Mouse (Mus musculus) MEL (cell line): Measurements from ENCODE around the gene Fam161b. TPM values are rescaled to one million over a fixed set of nuclear protein-coding genes. Genes with fewer than 3 reads are reported as not detected.

Experiments
- DNase-seq: peaks from one replicate; pipeline ENCODE4 v3.0.0; 2011; ENCODE audit warnings: low read depth, low spot score
- H3K27ac ChIP-seq: 2 replicates; pipeline ENCODE4 v1.5.1; 2012; ENCODE audit warnings: low read depth, mild to moderate bottlenecking, control low read depth, low read length, moderate library complexity; ENCODE audit not compliant: control insufficient read depth
- H3K27me3 ChIP-seq, 2 experiments: fragments of 150-350 bp in 1 of 2; sonication (generic) in 1 of 2; 2 replicates each; pipeline ENCODE4 v1.6.1; 2012; ENCODE audit warnings: low read length in 2 of 2, mild to moderate bottlenecking in 2 of 2, improper control_type of control experiment in 1 of 2, moderate library complexity in 1 of 2; ENCODE audit not compliant: insufficient read depth in 2 of 2, control insufficient read depth in 1 of 2
- H3K36me3 ChIP-seq, 2 experiments: 2 replicates each; pipeline ENCODE4 v1.6.1; 2012 to 2014; ENCODE audit warnings: low read length in 2 of 2, improper control_type of control experiment in 1 of 2, inconsistent platforms in 1 of 2, mild to moderate bottlenecking in 1 of 2; ENCODE audit not compliant: insufficient read depth in 2 of 2, control insufficient read depth in 1 of 2
- H3K4me1 ChIP-seq, 2 experiments: fragments of 150-350 bp in 1 of 2; sonication (generic) in 1 of 2; 2 replicates each; pipeline ENCODE4 v1.6.1; 2012; ENCODE audit warnings: low read length in 2 of 2, improper control_type of control experiment in 1 of 2, mild to moderate bottlenecking in 1 of 2; ENCODE audit not compliant: insufficient read depth in 2 of 2, control insufficient read depth in 1 of 2
- H3K4me3 ChIP-seq, 2 experiments: fragments of 150-350 bp in 1 of 2; sonication (generic) in 1 of 2; 2 replicates each; pipeline ENCODE4 v1.5.1; 2012; ENCODE audit warnings: low read depth in 2 of 2, low read length in 2 of 2, mild to moderate bottlenecking in 2 of 2, moderate library complexity in 2 of 2, control low read depth in 1 of 2, improper control_type of control experiment in 1 of 2; ENCODE audit not compliant: control insufficient read depth in 1 of 2, insufficient read depth in 1 of 2
- H3K79me2 ChIP-seq: 2 replicates; pipeline ENCODE4 v1.6.1; 2012; ENCODE audit warnings: mild to moderate bottlenecking, low read length, moderate library complexity; ENCODE audit not compliant: control insufficient read depth, poor library complexity, insufficient read depth
- H3K9ac ChIP-seq: 2 replicates; pipeline ENCODE4 v1.6.1; 2012; ENCODE audit warnings: low read depth, mild to moderate bottlenecking, control low read depth, low read length, moderate library complexity; ENCODE audit not compliant: control insufficient read depth, poor library complexity, severe bottlenecking
- H3K9me3 ChIP-seq: fragments of 150-350 bp; sonication (generic); replicated peaks from 2 replicates; pipeline ENCODE4 v1.6.1; 2012; ENCODE audit warnings: mild to moderate bottlenecking, low read length, improper control_type of control experiment, moderate library complexity; ENCODE audit not compliant: insufficient read depth
- BHLHE40 ChIP-seq: IDR thresholded peaks from 2 replicates; pipeline ENCODE4 v1.6.1; 2012; ENCODE audit warnings: low read depth, mild to moderate bottlenecking, inconsistent platforms, low read length, improper control_type of control experiment, borderline replicate concordance
- CHD1 ChIP-seq: IDR thresholded peaks from 2 replicates; pipeline ENCODE4 v1.6.1; 2012; ENCODE audit warnings: low read depth, mild to moderate bottlenecking, inconsistent platforms, low read length, improper control_type of control experiment
- ETS1 ChIP-seq: IDR thresholded peaks from 2 replicates; pipeline ENCODE4 v1.6.1; 2012; ENCODE audit warnings: low read depth, mild to moderate bottlenecking, inconsistent platforms, low read length, improper control_type of control experiment, moderate library complexity
- GATA1 ChIP-seq: IDR thresholded peaks from 2 replicates; pipeline ENCODE4 v1.6.1; 2011; ENCODE audit warnings: low read depth, low read length, improper control_type of control experiment
- HCFC1 ChIP-seq: IDR thresholded peaks from 2 replicates; pipeline ENCODE4 v1.6.1; 2012; ENCODE audit warnings: low read depth, mild to moderate bottlenecking, inconsistent platforms, low read length, improper control_type of control experiment, moderate library complexity
- JUND ChIP-seq: IDR thresholded peaks from 2 replicates; pipeline ENCODE4 v1.6.1; 2011; ENCODE audit warnings: low read depth, mild to moderate bottlenecking, improper control_type of control experiment, low read length
- MAFK ChIP-seq: IDR thresholded peaks from 2 replicates; pipeline ENCODE4 v1.6.1; 2011; ENCODE audit warnings: low read depth, mild to moderate bottlenecking, low read length, improper control_type of control experiment, borderline replicate concordance
- MAX ChIP-seq: IDR thresholded peaks from 2 replicates; pipeline ENCODE4 v1.6.1; 2011; ENCODE audit warnings: low read length, improper control_type of control experiment
- MEF2A ChIP-seq: IDR thresholded peaks from 2 replicates; pipeline ENCODE4 v1.6.1; 2014; ENCODE audit warnings: low read depth, mild to moderate bottlenecking, inconsistent platforms, low read length, improper control_type of control experiment; ENCODE audit not compliant: poor library complexity, insufficient replicate concordance, severe bottlenecking; ENCODE audit errors: extremely low read depth
- MYC ChIP-seq: IDR thresholded peaks from 2 replicates; pipeline ENCODE4 v1.6.1; 2011; ENCODE audit warnings: low read depth, mild to moderate bottlenecking, low read length, improper control_type of control experiment, moderate library complexity
- NELFE ChIP-seq: IDR thresholded peaks from 2 replicates; pipeline ENCODE4 v1.6.1; 2011; ENCODE audit warnings: low read depth, low read length, improper control_type of control experiment
- POLR2A ChIP-seq, 2 experiments: IDR thresholded peaks; 2 replicates each; pipeline ENCODE4 v1.6.1; 2011 to 2012; ENCODE audit warnings: low read length in 2 of 2, mild to moderate bottlenecking in 2 of 2, control low read depth in 1 of 2, improper control_type of control experiment in 1 of 2, low read depth in 1 of 2, moderate library complexity in 1 of 2; ENCODE audit not compliant: control insufficient read depth in 1 of 2, insufficient read depth in 1 of 2, poor library complexity in 1 of 2
- POLR2AphosphoS2 ChIP-seq: IDR thresholded peaks from 2 replicates; pipeline ENCODE4 v1.6.1; 2011; ENCODE audit warnings: low read length, improper control_type of control experiment
- POLR2AphosphoS5 ChIP-seq: IDR thresholded peaks from 2 replicates; pipeline ENCODE4 v1.6.1; 2012; ENCODE audit warnings: low read depth, borderline replicate concordance, mild to moderate bottlenecking, inconsistent platforms, low read length, moderate library complexity, mixed read lengths
- RAD21 ChIP-seq: IDR thresholded peaks from 2 replicates; pipeline ENCODE4 v1.6.1; 2011; ENCODE audit warnings: mild to moderate bottlenecking, low read depth, low read length, improper control_type of control experiment
- SMC3 ChIP-seq: IDR thresholded peaks from 2 replicates; pipeline ENCODE4 v1.6.1; 2011; ENCODE audit warnings: low read depth, low read length, improper control_type of control experiment
- TAL1 ChIP-seq: IDR thresholded peaks from 2 replicates; pipeline ENCODE4 v1.6.1; 2012; ENCODE audit warnings: mild to moderate bottlenecking, inconsistent platforms, low read length, moderate library complexity, mixed read lengths
- USF2 ChIP-seq, 2 experiments: IDR thresholded peaks; 2 replicates each; pipeline ENCODE4 v1.6.1; 2011 to 2012; ENCODE audit warnings: improper control_type of control experiment in 2 of 2, low read length in 2 of 2, borderline replicate concordance in 1 of 2, inconsistent platforms in 1 of 2, low read depth in 1 of 2, mild to moderate bottlenecking in 1 of 2; ENCODE audit not compliant: insufficient read depth in 1 of 2
- ZKSCAN1 ChIP-seq: IDR thresholded peaks from 2 replicates; pipeline ENCODE4 v1.6.1; 2012; ENCODE audit warnings: low read depth, mild to moderate bottlenecking, inconsistent platforms, low read length, improper control_type of control experiment, moderate library complexity
- ZNF384 ChIP-seq: IDR thresholded peaks from 2 replicates; pipeline ENCODE4 v1.6.1; 2012; ENCODE audit warnings: low read depth, mild to moderate bottlenecking, inconsistent platforms, low read length, improper control_type of control experiment
- polyA plus RNA-seq, 2 experiments: library from polyadenylated mRNA; stranded (reverse) in 1 of 2; unstranded in 1 of 2; fragments of >175 nt in 1 of 2; fragments of >200 nt in 1 of 2; gene quantifications; 2 replicates each; pipeline versions ENCODE4 v1.2.1 to v1.2.4; 2012; ENCODE audit warnings: low replicate concordance in 2 of 2, low read depth in 1 of 2; ENCODE audit not compliant: insufficient read length in 2 of 2, insufficient read depth in 1 of 2, missing spikeins in 1 of 2
- total RNA-seq: library from RNA; depleted of rRNA; stranded (reverse); fragments of 300-350 nt; gene quantifications from 2 replicates; pipeline ENCODE4 v1.2.3, GENCODE M21; 2012

Fam161b gene
- total and polyA plus RNA-seq, 3 experiments: 0.46 to 1.1 TPM; not detected in 1

- DNase-seq: no peak
- Histone ChIP-seq H3K36me3 (peaks cover 0 to 10% of the 10 kb centered on the region in 2 experiments; a peak in 2 of 4 replicates), H3K27ac (no peak overlapping the region), H3K9ac (no peak overlapping the region), H3K9me3 (no peaks in the 10 kb centered on the region), H3K79me2 (no peaks in the 10 kb centered on the region), H3K4me1 (peaks cover 0 to 8% of the 10 kb centered on the region in 2 experiments; a peak in 3 of 4 replicates)
- TF ChIP-seq RAD21 (no peak), POLR2AphosphoS2 (no peak)
- TF ChIP-seq, all 39 proteins: peak for 0
- Histone ChIP-seq H3K4me3 (no peak overlapping the region), H3K27me3 (no peaks in the 10 kb centered on the region)
Measured at GRCm38 (mm10) chr12:84382369-84382768, 20.7 kb upstream of the Fam161b start.

- no peaks in the 10 kb centered on the region for H3K9me3 ChIP-seq
- peaks cover 0 to 4% of the 10 kb centered on the region in 2 experiments; a peak in 1 of 4 replicates for H3K36me3 ChIP-seq
- H3K27me3 ChIP-seq: no peaks in the 10 kb centered on the region
- DNase-seq: no peak
- TF ChIP-seq MAX (no peak), MAFK (no peak), SMC3 (no peak), POLR2A (IDR thresholded peaks at IDR 0.05; ENCODE audit: control insufficient read depth in 1 of 2, insufficient read depth in 1 of 2, low read depth in 1 of 2, low read length in 2 of 2, poor library complexity in 1 of 2) (no peak)
- no peak overlapping the region for H3K27ac ChIP-seq
- no peaks in the 10 kb centered on the region for H3K4me1 ChIP-seq
- no peaks in the 10 kb centered on the region for H3K79me2 ChIP-seq
- no peak overlapping the region for H3K9ac ChIP-seq
- no peak overlapping the region for H3K4me3 ChIP-seq
Measured at GRCm38 (mm10) chr12:84373831-84374481, 12.3 kb upstream of the Fam161b start.

GRCm38 (mm10) chr12:84371647-84372046 is 10.0 kb upstream of the Fam161b start:
- H3K27me3 ChIP-seq: no peaks in the 10 kb centered on the region
- no peak for TF ChIP-seq POLR2AphosphoS2
- TF ChIP-seq MEF2A: no peak
- no peak for TF ChIP-seq GATA1
- TF ChIP-seq USF2 (IDR thresholded peaks at IDR 0.05; ENCODE audit: borderline replicate concordance in 1 of 2, insufficient read depth in 1 of 2, low read depth in 1 of 2, low read length in 2 of 2): no peak
- no peak for TF ChIP-seq POLR2AphosphoS5
- TF ChIP-seq JUND: no peak
- no peak for TF ChIP-seq ZKSCAN1
- no peak for TF ChIP-seq BHLHE40
- TF ChIP-seq CHD1: no peak
- no peak for TF ChIP-seq HCFC1
- no peak for TF ChIP-seq ETS1
- TF ChIP-seq TAL1: no peak
- no peak for TF ChIP-seq MAX
- TF ChIP-seq NELFE: no peak
- no peak for TF ChIP-seq MYC
- TF ChIP-seq ZNF384: no peak
- H3K79me2 ChIP-seq: 0 out of 2 replicates have a peak, but pooled peaks cover 3% of the 10 kb centered on the region
- no peak overlapping the region for H3K9ac ChIP-seq
- H3K4me1 ChIP-seq: no peaks in the 10 kb centered on the region
- no peaks in the 10 kb centered on the region for H3K9me3 ChIP-seq
- no peak overlapping the region for H3K4me3 ChIP-seq
- H3K27ac ChIP-seq: no peak overlapping the region
- H3K36me3 ChIP-seq: peaks cover 0 to 5% of the 10 kb centered on the region in 2 experiments; a peak in 2 of 4 replicates
- DNase-seq: no peak
